19 mouse cellular contexts compared by ENCODE assay signal in the genomic region with DNA sequence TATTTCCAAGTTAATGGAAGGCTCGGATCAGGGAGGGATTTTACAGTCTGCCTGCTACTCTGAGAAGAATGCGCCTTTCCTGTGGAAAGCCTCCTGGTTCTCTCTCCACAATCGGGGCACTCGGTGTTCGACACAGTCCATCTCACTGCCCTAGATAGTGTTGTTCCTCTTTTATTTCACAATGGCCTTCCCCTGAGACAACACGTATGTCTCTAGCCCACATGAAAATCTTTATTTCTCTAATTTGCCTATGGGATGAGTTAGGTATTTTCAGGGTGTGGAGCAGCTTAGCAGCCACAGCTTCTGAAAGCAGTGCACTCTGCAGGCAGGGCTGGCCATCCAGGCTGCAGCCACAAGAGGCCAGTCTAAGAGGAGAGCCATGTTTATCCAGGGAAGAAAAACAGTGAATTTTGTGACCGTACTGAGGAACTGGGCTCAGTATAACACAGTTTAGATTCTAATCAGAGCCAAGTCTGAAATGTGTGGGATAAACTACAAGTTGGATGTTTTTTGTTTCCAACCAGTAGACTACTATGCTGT. TPM values are rescaled to one million over a fixed set of nuclear protein-coding genes. Genes with fewer than 3 reads are reported as not detected.
DNase-seq lines count a peak whose midpoint lies in the region; ATAC-seq and TF ChIP-seq lines count a peak whose summit lies in the region.
"Had no signal": no experiment of that assay in that cellular context is flagged by ENCODE, and none has a peak within 500 bp of the region (broad histone marks: within the 10 kb centered on the region; RNA-seq: fewer than 3 reads in every experiment).

No protein-coding gene starts in this region.

- peak; percentile 34; the same call in 1 of the 2 replicates for TF ChIP-seq CTCF in forebrain, postnatal 0 days (IDR thresholded peaks at IDR 0.05; ENCODE audit: low read depth)
- TF ChIP-seq CTCF in kidney, postnatal 0 days (IDR thresholded peaks at IDR 0.05; ENCODE audit: low read depth) = peak; percentile 49; the same call in 1 of the 2 replicates
- TF ChIP-seq CTCF in kidney, adult 2 months (conservative IDR thresholded peaks at IDR 0.05; ENCODE audit: insufficient read depth, insufficient read length, low read depth, low read length) = no peak; the same call in 1 of the 2 replicates
- 0 out of 2 replicates have a peak, but pooled peaks have one; percentile 17 for TF ChIP-seq CTCF in cortical plate, adult 2 months (IDR thresholded peaks at IDR 0.05; ENCODE audit: extremely low read depth, insufficient read depth, low read length)

- no peak overlapping the region for H3K9ac ChIP-seq in forebrain, postnatal 0 days
- no peak overlapping the region for H3K9ac ChIP-seq in forebrain, embryonic 11.5 days (ENCODE audit: low read length)
- no peak overlapping the region for H3K9ac ChIP-seq in kidney, postnatal 0 days (ENCODE audit: low read depth, low read length)
- H3K9ac ChIP-seq: heart, embryonic 13.5 days; hindbrain, embryonic 12.5 days; intestine, embryonic 15.5 days; liver, embryonic 12.5 days; neural tube, embryonic 13.5 days had no signal

- no peaks in the 10 kb centered on the region for H3K36me3 ChIP-seq in forebrain, postnatal 0 days (ENCODE audit: insufficient read depth)
- no peaks in the 10 kb centered on the region for H3K36me3 ChIP-seq in forebrain, embryonic 11.5 days (ENCODE audit: control insufficient read depth, insufficient read depth, low read length)
- H3K36me3 ChIP-seq in kidney, postnatal 0 days (ENCODE audit: insufficient read depth, low read length) = no peaks in the 10 kb centered on the region
- no peaks in the 10 kb centered on the region for H3K36me3 ChIP-seq in kidney, adult 2 months (ENCODE audit: control insufficient read depth, insufficient read depth, low read length)
- H3K36me3 ChIP-seq: heart, embryonic 13.5 days; hindbrain, embryonic 12.5 days; intestine, embryonic 15.5 days; limb, embryonic 10.5 days; liver, embryonic 12.5 days; neural tube, embryonic 13.5 days had no signal

- no peak for ATAC-seq in forebrain, postnatal 0 days
- no peak for ATAC-seq in forebrain, embryonic 11.5 days (replicated peaks; ENCODE audit: low FRiP score)
- no peak for ATAC-seq in kidney, postnatal 0 days (replicated peaks; ENCODE audit: low FRiP score, low read depth)
- ATAC-seq: intestine, embryonic 15.5 days; liver, embryonic 12.5 days had no signal

- no peak overlapping the region for H3K4me2 ChIP-seq in forebrain, postnatal 0 days (ENCODE audit: low read depth)
- H3K4me2 ChIP-seq in forebrain, embryonic 11.5 days (ENCODE audit: low read depth, low read length, severe bottlenecking) = no peak overlapping the region
- no peak overlapping the region for H3K4me2 ChIP-seq in kidney, postnatal 0 days (ENCODE audit: low read length)
- H3K4me2 ChIP-seq: heart, embryonic 13.5 days; hindbrain, embryonic 12.5 days; intestine, embryonic 15.5 days; liver, embryonic 12.5 days; neural tube, embryonic 13.5 days had no signal

- no peak for TF ChIP-seq POLR2A in kidney, adult 2 months (IDR thresholded peaks at IDR 0.05; ENCODE audit: low read depth, low read length)
- TF ChIP-seq POLR2A in cortical plate, adult 2 months (IDR thresholded peaks at IDR 0.05; ENCODE audit: extremely low read depth, insufficient read depth, low read length) = no peak

- no peak overlapping the region for H3K27ac ChIP-seq in forebrain, postnatal 0 days (ENCODE audit: low read depth, low read length)
- no peak overlapping the region for H3K27ac ChIP-seq in forebrain, embryonic 11.5 days (ENCODE audit: low read depth, low read length)
- no peak overlapping the region for H3K27ac ChIP-seq in kidney, postnatal 0 days
- H3K27ac ChIP-seq in kidney, adult 2 months (ENCODE audit: insufficient read depth, low read depth, low read length) = no peak overlapping the region
- no peak overlapping the region for H3K27ac ChIP-seq in cortical plate, adult 2 months (ENCODE audit: insufficient read depth, low read length)
- H3K27ac ChIP-seq: heart, embryonic 13.5 days; hindbrain, embryonic 12.5 days; intestine, embryonic 15.5 days; limb, embryonic 10.5 days; liver, embryonic 12.5 days; neural tube, embryonic 13.5 days had no signal

- H3K4me1 ChIP-seq in forebrain, postnatal 0 days (ENCODE audit: insufficient read depth) = no peaks in the 10 kb centered on the region
- no peaks in the 10 kb centered on the region for H3K4me1 ChIP-seq in forebrain, embryonic 11.5 days (replicated peaks; ENCODE audit: control insufficient read depth, insufficient read depth, low read length)
- no peaks in the 10 kb centered on the region for H3K4me1 ChIP-seq in kidney, postnatal 0 days (replicated peaks; ENCODE audit: insufficient read depth, low read length)
- 0 out of 2 replicates have a peak, but pooled peaks cover 3% of the 10 kb centered on the region for H3K4me1 ChIP-seq in kidney, adult 2 months (ENCODE audit: control insufficient read depth, insufficient read depth, low read length)
- H3K4me1 ChIP-seq in cortical plate, adult 2 months (ENCODE audit: control insufficient read depth, insufficient read depth, low read length) = peaks cover 6% of the 10 kb centered on the region
- H3K4me1 ChIP-seq: hindbrain, embryonic 12.5 days; intestine, embryonic 15.5 days; limb, embryonic 10.5 days; liver, embryonic 12.5 days; neural tube, embryonic 13.5 days had no signal

- no peak overlapping the region for H3K4me3 ChIP-seq in forebrain, postnatal 0 days (ENCODE audit: low read depth, low read length)
- H3K4me3 ChIP-seq in forebrain, embryonic 11.5 days (ENCODE audit: low read depth, low read length) = no peak overlapping the region
- no peak overlapping the region for H3K4me3 ChIP-seq in kidney, postnatal 0 days (replicated peaks; ENCODE audit: low read depth, low read length)
- no peak overlapping the region for H3K4me3 ChIP-seq in kidney, adult 2 months (ENCODE audit: insufficient read depth, low read depth, low read length)
- no peak overlapping the region for H3K4me3 ChIP-seq in cortical plate, adult 2 months (ENCODE audit: insufficient read depth, low read length)
- H3K4me3 ChIP-seq: heart, embryonic 13.5 days; hindbrain, embryonic 12.5 days; intestine, embryonic 15.5 days; limb, embryonic 10.5 days; liver, embryonic 12.5 days; neural tube, embryonic 13.5 days had no signal

- WGBS in forebrain, postnatal 0 days = 55% methylated on average over 7 of the region's 7 CpGs
- WGBS in forebrain, embryonic 11.5 days = 59% methylated on average over 7 of the region's 7 CpGs
- WGBS in kidney, postnatal 0 days = 58% methylated on average over 7 of the region's 7 CpGs
- WGBS in kidney, adult 2 months = 79% methylated on average over 7 of the region's 7 CpGs

- H3K9me3 ChIP-seq in forebrain, postnatal 0 days (ENCODE audit: low read length) = no peaks in the 10 kb centered on the region
- no peaks in the 10 kb centered on the region for H3K9me3 ChIP-seq in forebrain, embryonic 11.5 days (ENCODE audit: control insufficient read depth, low read length)
- H3K9me3 ChIP-seq in kidney, postnatal 0 days (replicated peaks; ENCODE audit: low read length) = no peaks in the 10 kb centered on the region
- H3K9me3 ChIP-seq: heart, embryonic 13.5 days; hindbrain, embryonic 12.5 days; intestine, embryonic 15.5 days; limb, embryonic 10.5 days; liver, embryonic 12.5 days; neural tube, embryonic 13.5 days had no signal

- H3K27me3 ChIP-seq in forebrain, postnatal 0 days (ENCODE audit: insufficient read depth, low read length) = no peaks in the 10 kb centered on the region
- H3K27me3 ChIP-seq in forebrain, embryonic 11.5 days (ENCODE audit: control insufficient read depth, insufficient read depth, low read length) = no peaks in the 10 kb centered on the region
- H3K27me3 ChIP-seq in kidney, postnatal 0 days (ENCODE audit: insufficient read depth, low read length) = peaks cover 9% of the 10 kb centered on the region; the same call in 1 of the 2 replicates
- no peaks in the 10 kb centered on the region; the same call in 1 of the 2 replicates for H3K27me3 ChIP-seq in kidney, adult 2 months (replicated peaks; ENCODE audit: control insufficient read depth, insufficient read depth, low read length)
- H3K27me3 ChIP-seq: heart, embryonic 13.5 days; intestine, embryonic 15.5 days; neural tube, embryonic 13.5 days had no signal

- no peak for DNase-seq in forebrain, postnatal 0 days
- DNase-seq in forebrain, embryonic 11.5 days (ENCODE audit: low spot score) = no peak
- peak; percentile 36 for DNase-seq in kidney, postnatal 0 days (ENCODE audit: low spot score)
- no peak for DNase-seq in kidney, adult 2 months
- DNase-seq in A20 (ENCODE audit: low read depth, low spot score) = peak; percentile 46
- DNase-seq in ovary, postnatal 14 days (ENCODE audit: low spot score) = no peak
- DNase-seq in left cerebral cortex, adult 11 months (ENCODE audit: low spot score) = no peak
- DNase-seq: adrenal gland, postnatal 36 days; cerebellum, adult 9-10 months; gastrocnemius, postnatal 25 days; kidney, postnatal 36 days had no signal

RNA-seq across cellular contexts. Expression of gene Adrb1, which starts 12.1 kb away (rescaled TPM):
- 7.3 and 8.5 TPM in 2 replicates for total RNA-seq in forebrain, postnatal 0 days (2014; rRNA removed)
- polyA plus RNA-seq in forebrain, postnatal 0 days (2015; fragmentation: Nextera tagmentation; extraction: Ambion mirVana) = 2.8 and 3.4 TPM in 2 replicates
- 0.17 and 0.23 TPM in 2 replicates for polyA plus RNA-seq in forebrain, embryonic 11.5 days (2014; fragmentation: Nextera tagmentation; extraction: Ambion mirVana)
- 0.37 and 0.55 TPM in 2 replicates for polyA plus RNA-seq in kidney, postnatal 0 days (2015; fragmentation: Nextera tagmentation; extraction: Ambion mirVana)
- 2.7 and 3.4 TPM in 2 replicates for polyA plus RNA-seq in kidney, adult 2 months (2012; rRNA removed)
- 30.8 and 34.0 TPM in 2 replicates for polyA plus RNA-seq in cortical plate, adult 2 months (2012; rRNA removed)
- total RNA-seq: megakaryocyte-erythroid progenitor cell, adult 5-6 weeks had no signal

Comparison
In these comparisons a context has a peak if more than half of its experiments do, and no peak if none do; other contexts are left out.
1. DNase-seq: peak in kidney, postnatal 0 days (single experiment) and A20 (single experiment); none in forebrain, postnatal 0 days (single experiment), forebrain, embryonic 11.5 days (single experiment), kidney, adult 2 months (single experiment), ovary, postnatal 14 days (single experiment) and left cerebral cortex, adult 11 months (single experiment).